Mouse (Mus musculus) thymus, postnatal 10 days (tissue): ENCODE measurements around the gene Scamp3.
A peak's percentile ranks its signal among the peaks of the same experiment; 100 is the strongest.

ENCODE experiments used
- DNase-seq, 2 experiments: peaks; one replicate each; pipeline ENCODE4 v3.0.0; 2021; ENCODE audit warnings: low spot score in 2 of 2

Gene Scamp3

DNA sequence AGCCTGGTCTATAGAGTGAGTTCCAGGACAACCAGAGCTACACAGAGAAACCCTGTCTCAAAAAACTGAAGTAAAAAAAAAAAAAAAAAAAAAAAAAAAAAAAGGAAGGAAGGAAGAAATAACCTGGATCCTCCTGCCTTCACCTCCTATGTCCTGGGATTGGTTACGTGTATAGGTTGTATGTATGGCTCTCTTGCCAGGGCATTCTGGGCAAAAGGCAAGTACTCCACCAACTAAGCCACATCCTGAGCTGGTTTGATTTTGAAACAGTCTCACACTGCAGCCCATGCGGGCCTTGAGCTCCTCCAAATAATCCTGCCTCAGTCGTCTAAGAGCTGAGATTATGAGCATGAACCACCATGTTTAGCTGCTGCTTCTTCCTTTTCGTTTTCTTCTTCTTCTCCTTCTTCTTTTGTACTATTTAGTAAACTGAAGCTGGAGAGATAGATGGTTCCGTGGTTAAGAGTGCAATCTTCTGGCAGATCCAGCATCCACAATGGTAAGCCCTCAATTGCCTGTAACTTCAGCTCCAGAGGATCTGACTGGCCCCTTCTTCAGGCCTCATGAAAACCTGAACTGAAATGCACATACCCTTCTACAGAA, 13.5 kb upstream of the Scamp3 start:
- peak in 1 of 2 experiments; percentile 15 for DNase-seq

DNA sequence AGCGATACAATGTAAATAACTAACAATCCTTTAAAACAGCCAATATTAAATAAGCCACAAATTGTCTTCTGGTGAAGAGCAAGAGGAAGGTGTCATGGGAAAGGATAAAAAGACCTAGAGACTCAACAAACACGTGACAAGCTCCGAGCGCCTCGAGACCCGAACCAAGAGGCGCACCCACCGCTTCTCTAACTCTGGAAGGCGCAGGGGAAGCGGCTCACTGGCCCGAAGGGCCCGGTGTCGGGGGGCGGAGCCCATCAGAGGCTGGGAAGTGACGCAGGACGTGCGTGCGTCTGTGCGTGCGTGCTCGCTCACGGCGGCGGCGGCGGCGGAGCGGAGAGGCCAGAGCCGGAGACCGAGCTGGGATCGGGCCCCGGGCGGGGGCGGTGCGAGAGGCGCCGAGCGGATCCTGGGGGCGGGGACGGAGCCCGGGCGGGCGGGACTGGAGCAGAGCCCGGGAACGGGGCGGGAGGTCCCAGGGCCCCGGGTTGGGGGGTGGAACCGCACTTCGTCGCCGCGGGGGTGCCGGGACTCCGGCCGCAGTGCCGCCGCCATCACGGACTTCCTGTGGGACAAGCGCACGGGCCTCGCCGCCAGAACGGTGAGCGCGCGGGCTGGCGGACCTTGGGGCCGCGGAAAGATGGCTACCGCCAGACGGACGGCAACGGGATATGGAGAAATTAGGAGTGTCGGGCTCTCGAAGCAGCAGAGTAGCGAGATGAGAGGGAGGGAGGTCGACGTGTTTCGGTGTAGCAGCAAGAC, 12.6 kb upstream of the Scamp3 start, which contains the start of gene Clk2:
Gene Clk2, plus strand, starts transcription at position 290 of the 762 bp plus-strand sequence.
- DNase-seq, result peak; percentile 93 to 95

DNA sequence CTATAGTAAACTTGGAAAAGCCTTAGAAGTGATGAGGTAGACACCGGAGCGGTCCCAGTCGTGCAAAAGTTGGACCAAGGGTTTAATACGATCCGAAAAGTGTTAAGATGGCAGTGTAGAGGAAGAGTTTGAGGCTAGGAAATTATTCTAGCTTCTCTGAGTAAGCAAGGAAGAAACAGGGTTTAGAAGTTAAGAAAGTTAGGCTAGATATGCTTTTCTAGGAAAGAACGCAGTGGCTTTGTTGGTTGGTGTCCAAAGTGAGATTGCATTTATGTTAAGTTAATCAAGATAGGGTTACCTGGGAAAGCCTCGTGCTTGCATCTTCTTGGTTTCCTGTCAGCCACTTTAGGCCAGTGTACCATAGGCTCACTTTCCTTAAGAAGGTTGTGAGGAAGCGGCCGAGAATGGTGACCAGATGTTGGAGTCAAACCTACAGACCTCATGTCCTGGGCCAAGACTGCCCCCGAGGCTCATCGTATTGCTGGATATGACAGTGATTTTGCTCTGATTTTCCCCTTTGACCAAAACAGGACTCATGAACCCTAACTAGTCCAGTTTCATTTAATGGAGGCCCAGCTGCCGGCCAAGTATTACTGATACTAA, 11.9 kb upstream of the Scamp3 start:
- DNase-seq, result no peak

DNA sequence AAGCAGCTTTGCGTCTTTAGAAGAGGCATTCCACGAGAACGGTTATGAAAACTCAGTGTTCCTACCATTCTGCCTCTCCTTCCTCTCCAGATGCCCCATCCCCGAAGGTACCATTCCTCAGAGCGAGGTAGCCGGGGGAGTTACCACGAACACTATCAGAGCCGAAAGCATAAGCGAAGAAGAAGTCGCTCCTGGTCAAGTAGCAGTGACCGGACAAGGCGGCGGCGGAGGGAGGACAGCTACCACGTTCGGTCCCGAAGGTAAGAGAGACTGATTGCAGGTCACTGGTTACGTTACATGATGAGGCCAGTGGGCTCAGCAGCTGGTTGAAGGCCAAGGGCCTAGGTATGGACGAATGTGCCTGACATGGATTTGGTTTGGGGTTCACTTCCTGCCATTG, 10.3 kb upstream of the Scamp3 start:
- DNase-seq, result no peak

DNA sequence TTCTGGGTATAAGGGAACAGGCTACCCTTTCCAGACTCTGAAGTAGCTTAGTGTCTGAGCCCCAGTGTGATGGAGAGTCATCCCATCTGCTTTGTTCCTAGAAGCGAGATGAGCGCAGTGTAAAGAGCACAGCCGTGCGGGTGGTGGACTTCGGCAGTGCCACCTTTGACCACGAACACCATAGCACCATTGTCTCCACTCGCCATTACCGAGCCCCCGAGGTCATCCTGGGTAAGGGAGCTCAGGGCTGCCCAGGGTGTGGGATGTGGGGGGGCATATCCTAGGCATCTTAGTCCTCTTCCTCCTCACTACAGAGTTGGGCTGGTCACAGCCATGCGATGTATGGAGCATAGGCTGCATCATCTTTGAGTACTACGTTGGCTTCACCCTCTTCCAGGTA, 2.4 kb upstream of the Scamp3 start:
- DNase-seq, result no peak

DNA sequence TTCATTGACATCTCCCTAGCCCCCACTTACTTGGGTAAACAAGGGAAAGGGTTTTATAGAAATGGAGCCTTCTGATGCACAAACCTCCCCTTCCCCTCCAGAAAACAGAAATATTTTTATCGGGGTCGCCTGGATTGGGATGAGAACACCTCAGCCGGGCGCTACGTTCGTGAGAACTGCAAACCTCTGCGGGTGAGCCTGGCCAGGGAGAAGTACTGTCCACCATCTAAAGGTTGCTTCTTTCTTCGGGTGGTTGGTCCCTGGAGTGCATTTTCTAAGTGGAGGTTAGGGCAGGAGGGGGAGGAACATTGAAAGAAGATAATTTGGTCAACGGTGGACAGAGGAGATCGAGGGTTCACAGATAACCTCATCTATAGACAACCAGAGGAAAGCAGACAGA, 1.7 kb upstream of the Scamp3 start:
- no peak for DNase-seq

DNA sequence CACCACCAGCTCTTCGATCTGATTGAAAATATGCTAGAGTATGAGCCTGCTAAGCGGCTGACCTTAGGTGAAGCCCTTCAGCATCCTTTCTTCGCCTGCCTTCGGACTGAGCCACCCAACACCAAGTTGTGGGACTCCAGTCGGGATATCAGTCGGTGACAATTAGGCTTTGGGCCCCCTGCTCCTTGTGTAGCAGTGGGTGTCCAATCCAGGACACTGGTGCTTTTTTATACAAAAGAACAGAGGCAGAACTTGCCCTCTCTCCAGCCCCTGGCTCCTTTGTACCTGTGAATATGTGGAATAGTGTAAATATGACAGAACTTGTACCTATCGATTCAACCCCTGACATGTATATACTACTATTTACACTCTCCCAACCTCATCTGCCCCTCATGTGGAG, 852 bp upstream of the Scamp3 start:
- DNase-seq, result no peak

DNA sequence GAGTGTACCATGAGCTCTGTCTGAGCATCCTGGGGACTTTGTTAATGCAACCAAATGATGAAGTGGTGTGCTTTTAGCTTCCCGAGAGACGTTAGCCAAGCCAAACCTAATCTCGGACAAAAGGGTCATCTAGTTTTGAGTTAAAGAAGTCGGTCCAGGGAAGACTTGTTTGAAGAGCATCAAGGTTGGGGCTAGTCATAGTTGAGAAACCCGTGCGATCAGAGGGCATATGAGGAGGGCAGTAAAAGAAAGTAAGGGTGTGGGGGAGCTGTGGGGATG, 773 bp downstream of the Scamp3 start:
- no peak for DNase-seq

DNA sequence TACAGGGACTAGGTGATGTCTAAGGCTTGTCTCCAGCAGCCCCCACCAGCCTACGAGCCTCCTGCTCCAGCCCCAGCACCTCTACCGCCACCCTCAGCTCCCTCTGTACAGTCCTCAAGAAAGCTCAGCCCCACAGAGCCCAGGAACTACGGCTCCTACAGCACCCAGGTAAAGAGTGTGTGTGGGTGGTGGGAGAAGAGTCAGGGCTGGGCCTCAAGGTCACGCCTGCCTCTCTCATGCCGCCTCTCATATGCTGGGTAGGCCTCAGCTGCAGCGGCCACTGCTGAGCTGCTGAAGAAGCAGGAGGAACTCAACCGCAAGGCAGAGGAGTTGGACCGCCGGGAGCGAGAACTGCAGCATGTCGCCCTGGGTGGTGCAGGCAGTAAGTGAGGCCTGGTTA, 1.8 kb downstream of the Scamp3 start:
- no peak for DNase-seq

DNA sequence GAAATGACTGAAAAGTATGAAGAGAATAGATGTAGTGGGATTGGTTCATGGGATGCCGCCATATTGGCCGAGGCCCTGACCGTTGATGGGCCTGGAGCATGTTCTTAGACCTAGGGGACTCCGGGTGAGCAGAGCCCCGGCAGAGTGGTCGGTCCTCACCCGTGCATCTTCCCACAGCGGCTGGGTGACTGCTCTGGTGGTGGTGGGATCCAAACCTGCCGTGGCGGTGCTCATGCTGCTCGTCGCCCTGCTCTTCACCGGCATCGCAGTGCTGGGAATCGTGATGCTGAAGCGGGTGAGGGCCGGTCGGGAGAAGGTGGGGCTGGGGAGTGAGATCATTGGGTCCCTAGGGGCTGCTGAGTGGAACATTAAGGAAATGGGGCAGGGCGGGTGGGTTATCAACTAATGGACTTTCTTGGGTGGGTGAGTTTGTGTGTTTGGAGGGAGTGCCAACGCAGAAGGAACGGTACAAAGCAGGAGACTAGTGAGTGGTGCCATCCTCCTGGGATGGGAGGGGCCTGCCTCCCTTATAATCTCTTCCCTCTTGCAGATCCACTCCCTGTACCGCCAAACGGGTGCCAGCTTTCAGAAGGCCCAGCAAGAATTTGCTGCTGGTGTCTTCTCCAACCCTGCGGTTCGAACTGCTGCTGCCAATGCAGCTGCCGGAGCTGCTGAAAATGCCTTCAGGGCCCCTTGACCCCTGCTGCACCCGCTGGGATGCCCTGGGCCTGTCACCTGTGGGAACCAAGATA, 4.7 kb downstream of the Scamp3 start:
- DNase-seq, result no peak

DNA sequence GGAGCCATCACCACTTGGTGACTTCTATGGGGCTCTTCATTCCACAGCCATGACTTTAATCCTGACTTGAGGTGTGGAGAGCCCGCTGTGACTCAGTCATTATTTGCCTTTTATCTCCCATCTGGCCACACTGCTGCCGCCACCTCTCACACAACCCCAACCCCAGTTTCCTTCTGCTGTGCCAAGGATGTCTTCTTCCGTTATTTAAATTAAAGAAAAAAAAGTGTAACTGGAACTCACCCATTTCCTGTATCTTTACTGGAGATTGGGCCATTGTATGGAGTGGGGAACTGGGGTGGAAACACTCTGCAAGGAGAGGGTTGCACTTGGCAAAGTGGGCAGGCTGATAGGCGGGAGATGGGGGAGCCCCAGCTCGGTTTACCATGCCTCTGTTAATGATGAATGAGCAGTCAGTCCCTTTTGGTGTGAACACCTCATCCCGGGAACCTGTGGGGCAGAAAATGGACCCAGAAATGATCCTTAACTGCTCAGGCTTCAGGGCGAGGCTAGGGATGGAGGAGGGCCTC, 5.3 kb downstream of the Scamp3 start:
- no peak for DNase-seq

DNA sequence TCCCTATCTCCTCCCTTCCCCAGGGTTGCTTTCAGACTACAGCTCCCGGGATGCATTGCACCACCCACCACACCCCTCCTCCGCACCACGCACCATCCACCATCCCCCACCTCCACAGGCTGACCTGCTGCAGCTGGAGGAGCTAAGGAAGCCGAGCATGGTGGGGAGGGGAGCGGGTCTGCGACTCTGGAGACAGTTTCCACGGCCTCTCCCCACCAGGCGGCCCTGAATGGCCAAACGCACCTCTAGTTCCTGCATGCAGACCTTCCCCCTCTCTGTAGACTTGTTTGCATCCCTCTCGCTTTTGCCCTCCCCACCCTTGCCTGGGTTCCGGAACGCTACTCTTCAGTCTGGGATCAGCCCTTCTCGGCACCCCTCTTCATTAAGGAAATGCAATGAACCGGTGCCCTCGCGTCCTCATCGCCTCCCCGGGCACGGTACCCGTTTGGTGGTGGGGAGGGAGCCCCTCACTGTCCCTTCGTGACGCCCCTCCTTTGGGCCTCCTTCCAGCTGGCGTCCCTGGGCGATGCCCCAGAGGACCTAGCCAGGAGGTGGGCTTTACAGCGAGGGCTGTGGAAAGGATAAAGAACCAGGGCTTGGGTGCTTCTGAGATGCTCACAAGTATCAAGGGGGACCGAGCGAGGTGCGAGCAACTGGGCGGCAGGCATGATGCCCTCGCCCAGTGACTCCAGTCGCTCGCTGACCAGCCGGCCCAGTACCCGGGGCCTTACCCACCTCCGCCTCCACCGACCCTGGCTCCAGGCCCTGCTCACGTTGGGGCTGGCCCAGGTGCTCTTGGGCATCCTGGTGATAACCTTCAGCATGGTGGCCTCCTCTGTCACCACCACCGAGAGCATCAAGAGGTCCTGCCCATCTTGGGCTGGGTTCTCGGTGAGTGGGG, 6.0 kb downstream of the Scamp3 start, which contains the start of gene Fam189b:
Gene Fam189b, plus strand, starts transcription at position 86 of the 901 bp plus-strand sequence.
- DNase-seq, result peak; percentile 82 to 88

DNA sequence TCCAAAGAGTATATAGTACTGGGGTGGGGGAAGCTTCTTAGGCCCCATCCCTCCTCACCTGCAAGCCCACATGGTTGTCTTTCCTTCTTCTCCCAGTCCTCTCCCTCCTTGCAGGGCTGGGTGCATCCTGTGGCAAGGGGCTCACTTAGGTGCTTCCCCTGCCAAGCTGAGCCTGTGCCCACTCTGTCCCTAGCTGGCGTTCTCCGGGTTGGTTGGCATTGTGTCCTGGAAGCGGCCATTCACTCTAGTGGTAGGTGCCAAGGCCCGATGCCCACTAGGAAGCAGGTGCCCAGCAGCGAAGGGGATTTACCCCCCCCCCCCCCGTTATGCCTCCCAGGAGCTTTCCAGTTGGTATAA, 6.7 kb downstream of the Scamp3 start:
- DNase-seq, result no peak

DNA sequence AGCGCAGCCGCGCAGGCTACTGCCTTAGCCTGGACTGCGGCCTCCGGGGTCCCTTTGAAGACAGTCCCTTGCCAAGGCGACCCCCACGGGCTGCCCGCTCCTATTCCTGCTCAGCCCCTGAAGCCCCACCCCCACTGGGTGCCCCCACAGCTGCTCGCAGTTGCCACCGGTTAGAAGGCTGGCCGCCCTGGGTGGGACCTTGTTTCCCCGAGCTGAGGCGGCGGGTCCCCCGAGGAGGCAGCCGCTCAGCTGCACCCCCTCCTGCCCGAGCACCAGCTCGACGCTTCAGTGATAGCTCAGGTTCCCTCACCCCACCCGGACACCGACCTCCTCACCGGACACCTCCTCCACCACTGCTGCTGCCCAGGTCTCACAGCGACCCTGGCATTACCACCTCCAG, 9.9 kb downstream of the Scamp3 start:
- peak; percentile 82 to 83 for DNase-seq

DNA sequence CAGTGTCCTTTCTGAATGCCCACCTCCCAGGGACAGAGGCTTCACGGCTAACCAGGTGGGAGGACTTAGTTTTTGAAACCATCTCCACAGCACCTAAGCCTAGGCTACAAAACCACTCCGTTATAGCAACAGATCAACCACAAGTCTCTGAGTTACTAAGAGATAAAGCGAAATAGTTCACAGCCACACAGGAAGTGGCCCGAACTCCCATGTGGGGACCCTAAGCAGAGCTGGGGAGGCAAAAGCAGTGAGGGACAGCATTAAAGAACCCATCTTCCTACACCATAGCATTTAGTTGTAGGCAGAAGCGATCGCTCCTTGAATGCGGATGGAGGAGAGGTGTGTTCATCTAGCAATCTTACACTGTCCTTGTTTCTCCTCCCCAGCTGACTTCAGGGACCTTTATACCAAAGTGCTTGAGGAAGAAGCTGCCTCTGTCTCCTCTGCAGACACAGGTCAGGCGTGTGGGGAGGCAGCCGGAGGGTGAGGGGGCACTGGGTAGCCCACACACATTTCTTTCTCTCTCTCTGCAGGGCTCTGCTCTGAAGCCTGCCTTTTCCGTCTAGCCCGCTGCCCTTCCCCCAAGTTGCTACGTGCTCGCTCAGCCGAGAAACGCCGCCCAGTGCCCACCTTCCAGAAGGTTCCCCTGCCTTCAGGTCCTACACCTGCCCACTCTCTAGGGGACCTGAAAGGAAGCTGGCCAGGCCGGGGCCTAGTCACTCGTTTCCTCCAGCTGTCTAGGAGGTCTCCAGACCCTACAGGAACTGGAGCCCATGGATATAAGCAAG, 10.6 kb downstream of the Scamp3 start:
- DNase-seq, result peak; percentile 54 to 60

DNA sequence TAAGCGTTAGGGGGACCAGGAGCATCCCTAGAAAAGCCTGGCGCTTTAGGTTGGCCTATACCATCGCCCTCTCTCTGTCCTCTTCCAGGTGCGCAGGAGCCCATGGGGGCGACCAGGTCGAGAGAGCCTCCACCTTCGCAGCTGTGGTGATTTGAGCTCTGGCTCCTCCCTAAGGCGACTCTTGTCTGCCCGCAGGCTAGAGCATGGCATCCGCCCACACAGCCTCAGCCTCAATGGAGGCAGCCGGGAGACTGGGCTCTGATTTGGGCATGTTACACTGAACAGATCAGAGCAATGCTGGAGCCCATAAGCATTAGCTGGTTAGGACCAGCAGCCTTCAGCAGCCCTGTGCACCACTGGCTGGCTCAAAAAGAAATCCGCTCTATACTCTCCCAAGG, 11.2 kb downstream of the Scamp3 start:
- peak; percentile 52 to 54 for DNase-seq

DNA sequence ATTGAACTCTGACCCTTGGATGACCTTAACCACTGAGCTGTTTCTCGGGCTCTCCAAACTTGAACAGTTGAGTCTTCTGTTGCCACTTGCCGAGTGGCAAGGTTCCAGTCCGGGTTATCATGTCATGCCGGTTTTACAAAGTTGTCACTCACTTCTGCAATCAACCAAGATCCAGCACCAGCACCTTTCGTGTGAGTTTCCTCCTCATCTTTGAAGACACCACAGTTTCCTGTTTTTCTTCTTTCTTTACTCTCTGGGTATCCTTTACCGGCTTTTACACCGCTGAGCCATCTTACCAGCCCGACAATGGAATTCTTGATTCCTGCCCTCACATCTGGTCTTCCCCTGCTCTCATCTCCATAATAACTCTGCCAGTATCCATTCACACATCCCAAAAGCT, 13.2 kb downstream of the Scamp3 start:
- DNase-seq, result peak; percentile 49 to 53

DNA sequence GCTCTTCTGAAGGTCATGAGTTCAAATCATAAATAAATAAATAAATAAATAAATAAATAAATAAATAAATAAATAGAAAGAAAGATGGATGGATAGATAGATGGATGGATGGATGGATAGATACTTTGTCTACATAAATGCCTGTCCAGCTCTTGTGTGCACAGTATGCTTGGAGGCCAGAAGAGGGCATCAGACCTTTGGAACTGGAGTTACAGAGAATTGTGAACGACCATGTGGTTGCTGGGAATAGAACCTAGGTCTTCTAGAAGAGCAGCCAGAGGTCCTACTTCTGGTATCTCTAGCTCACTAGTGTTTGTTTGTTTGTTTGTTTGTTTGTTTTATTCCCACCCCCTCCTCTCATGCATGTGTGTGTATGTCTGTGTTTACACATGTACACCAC, 16.1 kb downstream of the Scamp3 start:
- DNase-seq, result no peak

DNA sequence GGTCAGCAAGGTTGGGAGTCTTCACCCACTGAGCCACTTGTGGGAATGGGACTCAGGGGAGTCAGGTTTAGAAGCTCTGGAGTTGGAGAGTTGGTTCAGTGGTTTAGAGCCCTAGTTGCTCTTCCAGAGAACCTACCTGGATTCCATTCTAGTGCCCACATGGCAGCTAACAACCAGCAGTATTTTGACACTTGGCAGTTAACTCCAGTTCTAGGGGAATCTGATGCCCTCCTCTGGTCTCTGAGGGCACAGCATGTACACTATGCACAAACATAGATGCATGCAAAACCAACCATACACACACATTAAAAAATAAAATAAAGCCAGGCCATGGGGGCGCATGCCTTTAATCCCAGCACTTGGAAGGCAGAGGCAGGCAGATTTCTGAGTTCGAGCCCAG, 16.6 kb downstream of the Scamp3 start:
- DNase-seq, result peak; percentile 50 to 61
